Mouse (Mus musculus): Measurements from ENCODE around the gene Ccnc.
"Not testable (repeated sequence)": the region's sequence is repeated elsewhere in the genome, so short reads cannot be mapped to it uniquely, and the experiment has no call there.

Ccnc gene

DNA sequence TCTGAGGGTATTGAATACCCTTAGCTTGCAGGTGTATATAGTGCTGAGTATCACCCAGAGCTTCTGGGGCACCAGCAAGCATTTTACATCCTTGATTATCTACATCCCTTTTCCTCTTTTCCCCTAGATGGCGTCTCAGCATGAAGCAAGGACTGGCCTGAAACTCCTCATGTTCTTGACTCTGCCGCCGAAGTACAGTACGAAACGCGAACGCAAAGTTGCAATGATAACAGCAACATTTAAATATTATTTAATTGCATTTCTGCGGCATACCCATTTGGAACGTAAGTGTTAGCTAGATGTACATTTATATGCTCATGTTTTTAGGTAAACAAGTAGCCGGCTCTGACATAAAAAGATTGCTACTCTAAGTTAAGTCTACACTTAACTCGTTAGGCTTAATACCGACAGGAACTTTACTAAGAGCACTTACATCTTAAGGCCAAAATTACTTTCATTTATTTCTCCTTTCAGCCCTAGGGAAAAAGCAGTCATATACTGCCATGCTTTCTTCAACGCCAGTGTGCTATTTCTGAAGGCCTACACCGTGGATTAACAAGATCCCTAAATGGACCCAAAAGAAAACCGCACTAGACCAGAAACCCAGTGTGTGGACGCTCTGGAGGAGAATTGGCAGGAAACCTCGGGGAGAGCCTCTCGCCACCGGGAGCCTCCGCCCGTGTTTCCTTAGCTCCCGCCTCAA, 438 bp upstream of the Ccnc start:
- peak; percentile 91 for DNase-seq

DNA sequence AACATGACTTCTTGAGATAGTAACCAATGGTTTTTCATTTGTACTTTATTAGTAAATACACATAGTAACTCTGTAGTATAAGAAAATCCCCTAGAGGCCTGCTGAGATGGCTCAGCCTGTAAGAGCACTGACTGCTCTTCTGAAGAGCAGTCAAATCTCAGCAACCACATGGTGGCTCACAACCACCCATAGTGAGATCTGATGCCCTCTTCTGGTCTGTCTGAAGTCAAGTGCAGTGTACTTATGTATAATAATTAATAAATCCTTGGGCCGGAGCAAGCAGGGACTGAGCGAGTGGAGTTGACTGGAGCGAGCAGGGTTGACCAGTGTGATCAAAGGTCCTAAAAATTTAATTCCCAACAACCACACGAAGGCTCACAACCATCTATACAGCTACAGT, 11.7 kb downstream of the Ccnc start:
- no peak for DNase-seq

DNA sequence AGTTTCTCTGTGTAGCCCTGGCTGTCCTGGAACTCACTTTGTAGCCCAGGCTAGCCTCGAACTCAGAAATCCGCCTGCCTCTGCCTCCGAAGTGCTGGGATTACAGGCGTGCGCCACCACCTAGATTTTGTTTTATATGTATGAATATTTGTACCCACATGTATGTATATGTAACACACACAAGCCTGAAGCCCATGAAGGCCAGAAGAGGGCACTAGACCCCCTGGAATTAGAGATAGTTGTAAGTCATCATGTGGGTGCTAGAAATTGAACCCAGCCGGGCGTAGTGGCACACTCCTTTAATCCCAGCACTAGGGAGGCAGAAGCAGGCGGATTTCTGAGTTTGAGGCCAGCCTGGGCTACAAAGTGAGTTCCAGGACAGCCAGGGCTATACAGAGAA, 16.6 kb downstream of the Ccnc start:
- DNase-seq = not testable (repeated sequence)

DNA sequence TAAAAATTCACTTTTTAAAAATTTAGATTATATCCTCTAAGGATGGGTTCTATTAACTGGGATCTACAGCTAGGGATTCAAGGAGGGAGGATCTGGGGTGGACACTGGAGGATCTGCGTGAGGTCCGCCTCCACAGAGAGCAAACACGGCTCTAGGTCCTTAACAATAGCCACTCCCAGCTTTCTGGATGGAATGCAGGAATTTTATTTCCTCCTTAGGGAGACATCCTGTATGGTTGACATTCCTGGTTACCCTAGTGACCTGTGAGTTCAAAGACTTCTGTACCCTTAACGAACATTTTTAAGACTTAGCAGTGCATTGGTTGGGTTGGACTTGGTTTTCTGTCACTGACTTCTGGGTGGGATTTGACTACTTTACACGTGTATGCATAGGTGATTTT, 18.2 kb downstream of the Ccnc start:
- DNase-seq = no peak

DNA sequence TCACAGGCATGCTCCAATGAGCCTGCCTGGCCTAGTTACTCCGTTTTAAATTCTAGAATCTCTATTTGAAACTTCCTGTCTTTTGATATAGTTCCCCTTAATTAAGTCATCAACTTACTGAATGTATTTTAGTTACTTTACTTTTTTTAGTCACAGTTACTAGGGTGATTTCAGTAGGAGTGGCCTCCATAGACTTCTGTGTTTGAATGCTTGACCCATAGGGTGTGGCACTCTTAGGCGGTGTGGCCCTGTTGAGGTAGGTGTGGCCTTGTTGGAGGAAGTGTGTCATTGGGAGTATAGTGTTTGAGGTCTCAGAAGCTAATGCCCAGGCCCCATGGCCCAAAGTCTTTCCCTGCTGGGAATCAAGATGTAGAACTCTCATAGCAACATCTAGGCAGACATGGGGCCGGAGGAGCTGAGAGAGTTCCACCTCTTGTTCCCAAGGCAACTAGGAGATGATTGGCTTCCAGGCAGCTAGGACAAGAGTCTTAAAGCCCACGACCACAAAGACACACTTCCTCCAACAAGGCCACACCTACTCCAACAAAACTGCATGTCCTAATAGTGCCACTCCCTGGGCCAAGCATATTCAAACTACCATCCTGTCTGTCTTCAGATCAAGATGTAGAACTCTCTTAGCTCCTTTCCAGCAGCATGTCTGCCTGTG, 27.8 kb downstream of the Ccnc start:
- no peak for DNase-seq

DNA sequence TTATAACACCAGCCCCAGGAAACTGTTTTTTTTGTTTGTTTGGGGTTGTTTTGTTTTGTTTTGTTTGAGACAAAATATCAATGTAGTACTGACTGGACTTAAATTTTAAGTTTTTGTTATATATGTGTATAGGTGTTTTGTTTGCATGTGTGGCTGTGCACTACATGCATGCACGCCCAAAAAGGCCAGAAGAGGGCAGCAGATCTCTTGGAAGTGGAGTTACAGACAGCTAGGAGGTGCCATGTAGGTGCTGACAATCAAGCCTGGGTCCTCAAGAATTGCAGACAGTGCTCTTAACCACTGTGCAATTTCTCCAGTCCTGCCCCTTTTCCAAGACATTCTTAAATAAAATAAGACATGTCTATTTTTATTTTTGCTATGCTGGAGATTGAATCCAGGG, 31.4 kb downstream of the Ccnc start:
- peak; percentile 45 for DNase-seq

DNA sequence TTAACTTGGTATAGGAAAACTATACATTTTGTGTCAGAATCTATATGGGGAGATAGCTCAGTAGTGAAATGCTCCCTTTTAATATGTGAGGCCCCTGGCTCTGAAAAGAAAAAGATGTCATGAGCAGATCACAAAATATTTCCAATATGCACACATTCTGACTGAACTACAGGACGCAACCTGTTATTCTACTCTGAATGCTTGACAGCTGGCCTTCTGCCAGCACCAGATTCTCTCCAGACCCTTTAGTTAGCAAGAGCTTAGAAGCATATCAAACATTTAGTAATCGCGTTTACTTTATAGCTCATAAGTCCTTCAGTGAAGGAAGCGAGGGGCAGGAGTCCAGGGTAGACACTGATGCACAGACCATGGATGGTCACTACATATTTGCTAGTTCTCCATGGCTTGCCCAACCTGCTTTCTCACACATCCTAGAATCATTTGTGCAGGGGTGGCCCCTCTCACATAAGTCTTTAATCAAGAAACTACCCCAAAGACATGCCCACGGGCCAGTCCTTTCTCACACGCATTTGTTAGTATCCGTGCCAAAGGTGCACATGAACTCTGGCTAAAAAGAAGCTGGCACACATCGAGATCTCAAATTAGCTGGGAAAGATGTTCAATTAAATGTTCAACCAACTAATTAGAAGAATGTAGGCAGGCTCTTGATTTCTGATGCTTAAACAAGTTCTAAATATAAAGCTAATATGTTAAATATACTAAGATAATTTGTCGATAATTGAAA, 34.1 kb downstream of the Ccnc start:
- DNase-seq = peak; percentile 54

DNA sequence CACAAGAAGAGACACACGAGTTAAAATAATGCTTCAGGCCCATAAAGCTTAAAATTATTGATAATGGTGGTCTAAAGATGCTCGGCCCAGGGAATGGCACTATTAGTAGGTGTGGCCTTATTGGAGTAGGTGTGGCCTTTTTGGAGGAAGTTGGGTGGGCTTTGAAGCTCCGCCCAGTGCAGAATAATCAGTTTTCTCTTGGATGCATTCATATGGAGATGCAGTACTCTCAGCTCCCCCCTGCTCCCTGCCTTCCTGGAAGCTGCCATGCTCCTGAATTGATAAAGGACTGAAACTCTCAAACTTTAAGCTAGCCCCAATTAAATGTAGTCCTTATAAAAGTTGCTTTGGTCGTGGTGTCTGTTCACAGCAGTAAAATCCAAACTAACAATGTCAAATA, 36.3 kb downstream of the Ccnc start:
- DNase-seq = no peak

DNA sequence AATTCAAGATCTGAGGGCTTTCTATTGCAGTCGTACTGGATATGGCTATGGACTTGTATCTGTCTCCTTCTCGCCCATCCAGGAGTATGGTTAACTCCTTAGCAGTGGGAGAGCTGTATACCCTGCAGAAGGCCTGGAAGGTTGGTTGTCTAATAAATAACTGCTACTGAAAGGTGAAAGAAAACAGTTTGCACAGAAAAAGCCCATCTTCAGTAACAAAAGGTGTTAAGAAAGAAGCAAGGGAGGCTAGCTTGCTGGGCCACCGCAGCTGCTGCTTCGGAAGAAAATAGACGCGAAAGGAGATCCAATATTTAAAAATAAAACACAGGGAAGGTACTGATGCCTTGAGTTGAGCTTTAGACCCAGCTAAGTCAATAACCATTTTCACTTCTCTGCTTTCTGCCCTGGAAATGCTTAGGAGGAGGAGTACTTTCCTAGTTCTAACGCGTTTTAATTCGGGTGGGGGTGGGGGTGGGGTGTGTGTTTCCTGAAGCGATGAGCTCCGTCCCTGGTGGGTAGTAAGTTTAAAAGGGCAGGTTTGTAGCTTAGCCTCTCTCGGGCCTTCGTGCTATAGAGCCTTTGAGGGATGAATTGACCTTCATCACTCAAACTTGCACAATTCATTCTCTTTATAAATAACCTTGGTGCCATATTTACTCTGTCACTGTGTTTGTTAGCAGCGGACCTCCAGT, 38.8 kb downstream of the Ccnc start:
- peak; percentile 41 for DNase-seq

DNA sequence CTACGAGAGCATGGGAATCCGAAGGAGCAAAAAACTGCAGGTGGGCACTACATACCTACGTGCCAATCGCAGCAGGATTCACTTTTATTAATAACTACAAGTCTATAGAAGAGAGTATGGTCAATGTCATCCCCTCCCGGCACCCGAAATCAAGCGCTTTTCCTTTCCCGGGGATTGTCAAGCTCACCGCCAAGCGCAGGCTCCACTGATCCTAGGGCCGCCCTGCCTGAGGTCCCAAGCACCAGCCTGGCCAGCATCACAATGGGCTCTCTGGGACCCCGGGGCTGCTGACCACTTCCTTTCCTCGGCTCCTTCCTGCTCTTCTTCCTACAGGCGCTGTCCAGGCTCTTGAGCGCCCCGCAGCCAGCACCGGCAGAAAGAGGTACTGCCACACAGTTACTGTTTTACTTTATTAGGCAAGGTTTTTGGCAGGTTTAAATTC, 39.4 kb downstream of the Ccnc start, which contains the start of the genes Usp45 and Tstd3:
Usp45 (plus strand) TSS at position 294 of the 442 bp plus-strand sequence.
Tstd3 (minus strand) TSS at position 350 of the 442 bp plus-strand sequence.
- DNase-seq = peak; percentile 97

DNA sequence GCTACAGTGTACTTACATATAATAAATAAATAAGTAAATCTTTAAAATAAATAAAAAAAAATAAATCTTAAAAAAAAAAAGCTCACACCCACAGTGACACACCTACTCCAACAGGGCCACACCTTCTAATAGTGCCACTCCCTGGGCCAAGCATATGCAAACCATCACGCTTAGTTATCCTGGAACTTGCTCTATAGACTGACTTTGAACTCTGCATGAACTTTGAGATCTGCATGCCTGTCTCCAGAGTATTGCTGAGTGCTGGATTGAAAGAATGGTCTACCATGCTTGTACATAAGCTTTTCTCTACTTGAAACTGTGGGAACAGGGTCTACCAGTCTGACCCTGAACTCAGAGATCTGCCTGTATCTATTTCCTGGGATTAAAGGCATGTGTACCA, 43.6 kb downstream of the Ccnc start:
- DNase-seq = no peak

DNA sequence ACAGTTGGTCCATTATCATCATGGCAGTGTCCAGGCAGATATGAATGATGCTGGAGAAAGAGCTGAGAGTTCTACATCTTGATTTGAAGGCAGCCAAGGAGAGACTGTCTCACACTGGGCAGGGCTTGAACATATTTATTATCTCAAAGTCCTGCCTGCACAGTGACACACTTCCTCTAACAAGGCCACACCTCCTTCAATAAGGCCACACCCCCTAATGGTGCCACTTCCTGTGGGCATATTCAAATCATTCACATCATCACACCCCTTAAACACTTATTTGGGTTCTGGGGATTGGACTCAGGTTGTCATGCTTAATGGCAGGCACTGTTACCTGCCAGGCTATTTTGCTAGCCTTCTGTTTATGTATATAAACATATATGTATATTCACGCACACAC, 44.8 kb downstream of the Ccnc start:
- DNase-seq = no peak

DNA sequence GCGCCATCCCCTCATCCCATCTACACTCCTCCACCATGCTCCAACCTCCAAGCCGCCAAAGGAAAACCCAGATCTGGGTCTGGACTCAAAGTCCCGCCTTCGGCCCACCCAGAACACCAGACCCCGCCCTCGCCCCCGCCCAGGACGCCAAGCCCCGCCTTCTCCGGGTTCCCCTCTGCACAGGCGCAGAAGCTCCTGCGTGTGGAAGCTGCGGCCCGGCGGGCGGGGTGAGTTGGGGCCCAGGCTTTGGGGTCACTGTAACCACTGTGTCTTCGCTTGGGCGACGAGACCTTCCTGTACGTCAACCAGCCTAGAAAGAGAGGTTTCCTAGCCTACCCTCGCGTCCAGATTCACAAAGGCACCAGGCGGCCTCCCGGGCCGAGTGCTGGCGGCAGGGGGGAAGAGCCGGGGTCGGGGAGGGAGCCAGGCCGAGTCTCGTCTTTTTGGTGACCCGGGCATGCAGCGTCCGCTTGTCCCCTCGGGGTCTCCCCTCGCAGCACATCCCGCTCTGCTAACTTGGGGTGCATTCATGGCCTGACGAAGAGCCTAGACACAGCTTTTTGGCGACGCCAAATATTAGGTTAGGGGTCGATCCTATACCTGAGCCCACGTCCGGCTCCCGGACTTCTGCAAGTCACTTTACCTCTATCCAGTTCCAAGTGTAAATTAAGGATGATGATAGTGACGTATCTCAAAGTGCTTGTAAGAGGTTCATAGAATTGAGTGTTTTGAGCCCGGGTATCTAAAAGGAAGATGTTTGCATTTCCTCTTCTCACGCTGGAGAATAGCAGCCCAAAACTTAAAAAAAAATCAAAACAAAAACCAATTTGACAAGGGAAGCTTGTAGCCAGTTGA, 48.8 kb downstream of the Ccnc start:
- DNase-seq = peak; percentile 99

DNA sequence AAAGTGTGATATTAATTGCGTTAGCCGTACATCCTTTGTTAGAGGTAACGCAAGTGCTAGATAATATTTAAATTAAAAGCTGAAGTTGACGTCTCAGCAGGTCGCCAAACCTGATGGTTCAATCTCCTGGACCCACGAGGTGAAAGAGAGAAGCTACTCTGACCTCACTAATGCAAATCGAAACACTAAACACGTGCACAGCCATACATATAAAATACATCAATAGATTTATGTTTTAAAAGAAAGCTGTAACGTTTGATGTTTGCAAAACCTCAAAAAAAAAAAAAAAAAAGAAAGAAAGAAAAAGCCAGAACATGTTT, 49.4 kb downstream of the Ccnc start:
- DNase-seq = no peak

DNA sequence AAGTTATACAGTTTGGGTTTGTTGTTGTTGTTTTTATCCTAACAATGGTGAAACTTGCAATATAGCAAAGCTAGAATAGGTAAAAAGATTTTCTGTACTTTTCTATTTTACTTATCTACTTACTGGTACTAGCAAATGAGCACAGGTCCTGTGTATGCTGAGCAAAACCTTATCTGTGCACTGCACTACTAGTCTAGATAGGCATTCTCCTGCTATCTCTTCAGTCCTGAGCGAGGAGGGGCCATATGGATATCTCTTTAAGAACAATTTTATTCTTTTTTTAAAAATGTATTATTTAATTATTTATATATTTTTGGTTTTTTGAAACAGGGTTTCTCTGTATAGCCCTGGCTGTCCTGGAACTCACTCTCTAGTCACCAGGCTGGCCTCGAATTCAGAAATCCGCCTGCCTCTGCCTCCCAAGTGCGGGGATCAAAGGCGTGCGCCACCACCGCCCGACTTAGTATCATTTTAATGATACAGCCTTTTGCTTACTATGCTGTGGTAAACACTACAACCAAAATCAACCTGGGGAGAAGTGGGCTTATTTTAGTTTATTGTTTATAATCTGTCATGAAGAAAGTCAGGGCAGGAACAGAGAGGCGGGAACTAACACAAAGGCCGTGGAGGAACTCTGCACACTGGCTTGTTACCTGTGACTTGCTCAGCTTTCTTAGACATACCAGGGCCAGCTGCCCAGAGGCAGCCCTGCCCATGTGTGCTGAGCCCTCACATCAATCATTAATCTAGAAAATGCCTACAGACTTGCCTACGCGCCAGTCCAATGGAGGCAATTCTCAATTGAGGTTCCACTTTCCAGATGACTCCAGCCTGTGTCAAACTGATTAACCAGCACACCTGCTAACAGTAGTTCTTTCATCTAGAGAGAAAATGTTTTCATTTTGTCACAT, 53.6 kb downstream of the Ccnc start:
- no peak for DNase-seq

DNA sequence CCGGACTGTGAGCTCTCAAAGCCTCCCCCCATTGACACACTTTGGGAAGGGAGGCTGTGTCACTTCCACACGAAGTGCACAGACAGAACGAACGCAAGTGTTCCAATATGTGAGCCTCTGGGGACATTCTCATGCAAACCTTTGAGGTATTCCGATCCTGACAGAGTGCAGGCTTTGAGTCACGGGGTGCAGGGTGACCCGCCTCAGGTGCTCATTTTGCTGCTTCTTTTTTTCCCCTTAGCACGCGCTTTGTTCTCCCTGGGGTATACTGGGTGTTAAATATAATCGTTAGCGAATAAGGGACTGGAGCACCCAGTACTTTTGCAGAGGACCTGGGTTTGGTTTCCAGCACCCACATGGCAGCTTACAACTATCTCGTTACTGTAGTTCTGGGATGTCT, 58.8 kb downstream of the Ccnc start:
- no peak for DNase-seq

DNA sequence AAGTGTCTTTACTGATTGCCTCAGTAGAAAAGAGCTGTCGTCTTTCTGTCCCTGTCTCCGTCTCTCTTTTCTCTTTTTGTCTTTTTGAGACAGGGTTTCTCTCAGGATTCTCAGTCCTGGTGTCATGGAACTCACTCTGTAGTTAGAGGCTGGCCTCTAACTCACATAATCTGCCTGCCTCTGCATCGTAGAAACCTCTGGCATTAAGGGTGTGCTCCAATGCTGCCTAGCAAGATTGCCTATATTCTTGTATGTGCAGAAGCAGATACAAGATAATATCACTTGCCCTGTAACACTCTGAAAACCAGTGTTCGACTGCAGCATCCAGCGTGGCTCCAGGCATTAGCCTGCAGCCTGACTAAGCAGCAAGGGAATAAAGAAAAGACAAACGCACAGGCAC, 61.4 kb downstream of the Ccnc start:
- DNase-seq = no peak

DNA sequence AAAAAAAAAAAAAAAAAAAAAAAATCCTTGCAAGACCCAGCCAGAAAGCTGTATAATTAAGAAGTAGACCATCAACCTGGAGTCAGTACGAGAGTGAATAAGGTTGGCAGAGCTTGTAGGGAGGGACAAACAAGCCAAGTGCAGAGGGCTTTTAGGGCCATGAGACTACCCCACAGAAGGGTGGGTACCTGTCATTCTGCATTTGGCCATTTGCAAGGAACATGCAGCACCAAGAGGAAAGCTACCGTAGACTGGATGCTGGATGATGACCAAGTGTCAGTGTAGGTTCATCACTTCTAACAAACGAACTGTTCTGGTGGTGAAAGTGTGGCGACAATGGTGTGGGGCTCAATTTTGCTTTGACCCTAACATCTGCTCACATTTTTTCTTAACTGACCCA, 62.3 kb downstream of the Ccnc start:
- DNase-seq = peak; percentile 50

DNA sequence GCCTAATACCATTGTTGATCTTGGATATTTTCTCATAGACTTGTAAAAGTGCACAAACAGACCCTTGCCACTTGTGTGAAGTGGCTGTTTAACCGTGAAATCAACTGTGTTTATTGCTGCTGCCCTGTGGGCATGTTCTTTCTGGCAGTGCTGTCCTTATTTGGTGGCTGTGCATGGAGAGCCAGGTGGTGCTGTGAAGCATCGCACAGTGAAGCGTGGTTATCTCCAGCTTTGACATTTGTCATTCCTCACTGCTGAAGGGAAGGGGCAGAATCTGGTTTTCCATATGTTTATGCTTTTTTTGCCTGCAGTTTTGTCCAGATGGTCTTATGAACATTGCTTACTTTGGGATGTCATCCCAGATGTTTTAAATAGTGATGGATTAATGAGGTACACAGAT, 66.1 kb downstream of the Ccnc start:
- DNase-seq = no peak

DNA sequence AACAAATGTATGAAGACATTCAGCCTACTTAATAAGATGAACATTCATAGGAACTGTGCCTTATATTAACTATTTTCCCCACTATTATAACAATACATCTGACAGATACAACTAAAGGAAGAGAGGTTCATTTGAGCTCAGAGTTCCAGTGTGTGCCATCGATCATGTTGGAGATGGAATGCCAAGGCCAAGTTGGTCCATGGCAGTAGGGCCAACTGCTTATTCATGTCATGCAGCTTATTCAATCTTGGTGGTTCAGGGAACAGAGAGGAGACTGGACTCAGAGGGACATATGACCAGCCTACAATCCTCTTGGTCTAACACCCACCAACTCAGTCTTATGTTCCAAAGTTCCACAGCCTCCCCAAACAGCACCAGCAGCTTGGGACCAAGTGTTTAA, 73.5 kb downstream of the Ccnc start:
- DNase-seq = peak; percentile 2

DNA sequence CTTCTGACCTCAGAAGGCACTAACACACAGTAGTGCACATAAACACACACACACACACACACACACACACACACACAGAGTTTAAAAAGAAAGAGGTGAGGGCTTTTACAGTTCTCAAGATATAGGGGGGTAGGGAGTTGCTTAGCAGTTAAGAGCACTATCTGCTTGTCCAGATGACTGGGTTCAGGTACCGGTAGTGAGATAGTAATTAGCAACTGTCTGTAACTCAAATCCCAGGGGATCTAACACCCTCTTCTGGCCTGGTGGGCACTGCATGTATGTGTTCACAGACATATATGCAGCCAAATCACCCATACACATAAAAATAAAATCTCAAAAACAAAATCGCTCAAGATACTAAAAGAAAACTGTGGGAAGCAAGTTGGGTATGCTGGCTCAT, 74.1 kb downstream of the Ccnc start:
- no peak for DNase-seq
